Mouse (Mus musculus) forebrain, embryonic 10.5 days (tissue): ENCODE results near the gene Olfr1323. TPM values are rescaled to one million over a fixed set of nuclear protein-coding genes. Genes with fewer than 3 reads are reported as not detected.

Experiments
- DNase-seq: peaks from one replicate; pipeline ENCODE4 v3.0.0-alpha.2; 2017; ENCODE audit warnings: low spot score; ENCODE audit errors: extremely low spot score
- H3K27ac ChIP-seq: fragments of 300-500 bp; sonication (generic); 2 replicates; pipeline ENCODE4 v1.5.1; 2016; ENCODE audit warnings: mild to moderate bottlenecking
- H3K27me3 ChIP-seq: fragments of 300-500 bp; sonication (generic); 2 replicates; pipeline ENCODE4 v1.6.1; 2016; ENCODE audit warnings: mild to moderate bottlenecking; ENCODE audit not compliant: poor library complexity, severe bottlenecking
- H3K36me3 ChIP-seq: fragments of 300-500 bp; sonication (generic); replicated peaks from 2 replicates; pipeline ENCODE4 v1.6.1; 2016; ENCODE audit warnings: mild to moderate bottlenecking, moderate library complexity
- H3K4me1 ChIP-seq: fragments of 300-500 bp; sonication (generic); 2 replicates; pipeline ENCODE4 v1.6.1; 2016
- H3K4me3 ChIP-seq: fragments of 300-500 bp; sonication (generic); 2 replicates; pipeline ENCODE4 v1.5.1; 2016; ENCODE audit warnings: mild to moderate bottlenecking, moderate library complexity
- H3K9me3 ChIP-seq: fragments of 300-500 bp; sonication (generic); 2 replicates; pipeline ENCODE4 v1.6.1; 2016; ENCODE audit warnings: mild to moderate bottlenecking, moderate library complexity
- WGBS: fragments of 180-500 bp; shearing (Covaris S2); methylation state at CpG from one replicate; pipeline ENCODE4 v1.1.7; 2016; 5-methylcytosine and 5-hydroxymethylcytosine counted together
- polyA plus RNA-seq: library from polyadenylated mRNA; unstranded; fragments of >200 nt; fragmentation: Nextera tagmentation; extraction: Ambion mirVana; gene quantifications from 2 replicates; pipeline ENCODE4 v1.2.1, GENCODE M21; 2016

The Olfr1323 gene
- not detected in 2 replicates for polyA plus RNA-seq

- Histone ChIP-seq H3K4me1 (no peaks in the 10 kb centered on the region), H3K4me3 (no peak within 1 kb of the TSS), H3K27me3 (no peaks in the 10 kb centered on the region), H3K27ac (no peak within 1 kb of the TSS), H3K36me3 (no peaks in the 10 kb centered on the region), H3K9me3 (no peaks in the 10 kb centered on the region)
- 74% methylated on average over 1 of the region's 1 CpGs for WGBS
- no peak for DNase-seq
Observed at GRCm38 (mm10) chrX:50019259-50019658, at the start of gene Olfr1323. TSS of gene Olfr1323 (minus strand) at chrX:50019359.

DNA sequence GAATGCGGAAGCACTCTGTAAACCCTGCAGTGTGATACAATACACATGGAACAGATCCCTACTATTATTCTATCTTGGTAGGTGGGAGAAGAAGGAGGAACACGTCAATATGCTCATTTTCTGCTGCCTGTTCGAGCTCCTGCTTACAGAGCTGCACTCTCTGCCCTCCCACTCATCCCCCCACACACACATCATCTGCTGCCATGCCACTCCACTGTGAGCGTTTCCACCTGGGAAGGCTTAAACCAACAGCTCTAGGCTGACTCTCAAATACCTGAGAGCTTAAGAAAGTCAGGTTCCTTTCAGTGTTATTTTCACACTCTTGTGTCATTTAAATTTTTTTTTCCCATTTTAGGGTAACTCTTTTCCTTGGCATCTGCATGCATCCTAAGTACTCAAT lies 6.9 kb downstream of the Olfr1323 start:
- DNase-seq, result no peak
- H3K27ac ChIP-seq, result no peak overlapping the region
- no peaks in the 10 kb centered on the region for H3K4me1 ChIP-seq
- 61% methylated on average over 4 of the region's 4 CpGs for WGBS
- H3K36me3 ChIP-seq, result no peaks in the 10 kb centered on the region
- H3K4me3 ChIP-seq, result no peak overlapping the region
- H3K9me3 ChIP-seq, result no peaks in the 10 kb centered on the region
- H3K27me3 ChIP-seq, result no peaks in the 10 kb centered on the region

Other genes starting within 250 kb of the Olfr1323 start
- gene Igsf1, start 221.6 kb downstream of the Olfr1323 start, polyA plus RNA-seq, result 2.3 and 2.7 TPM in 2 replicates
- gene Olfr1322, start 127.9 kb downstream of the Olfr1323 start, polyA plus RNA-seq, result not detected in 2 replicates